Mouse (Mus musculus): ENCODE measurements around the gene Atp10a.

GRCm38 (mm10) chr7:58772048-58772690 lies 116.2 kb downstream of the Atp10a start:
- TF ChIP-seq CTCF (conservative IDR thresholded peaks at IDR 0.05; ENCODE audit: insufficient read depth, insufficient read length, low read depth, low read length) (no peak), POLR2A (IDR thresholded peaks at IDR 0.05; ENCODE audit: low read depth, low read length) (no peak)
